Mouse (Mus musculus): ENCODE data around the gene 1700018B08Rik.

The 1700018B08Rik gene

GRCm38 (mm10) chr8:121513429-121513828 lies 30.7 kb downstream of the 1700018B08Rik start:
- DNase-seq (ENCODE audit: low spot score in 2 of 2): peak; percentile 62 to 72

DNA sequence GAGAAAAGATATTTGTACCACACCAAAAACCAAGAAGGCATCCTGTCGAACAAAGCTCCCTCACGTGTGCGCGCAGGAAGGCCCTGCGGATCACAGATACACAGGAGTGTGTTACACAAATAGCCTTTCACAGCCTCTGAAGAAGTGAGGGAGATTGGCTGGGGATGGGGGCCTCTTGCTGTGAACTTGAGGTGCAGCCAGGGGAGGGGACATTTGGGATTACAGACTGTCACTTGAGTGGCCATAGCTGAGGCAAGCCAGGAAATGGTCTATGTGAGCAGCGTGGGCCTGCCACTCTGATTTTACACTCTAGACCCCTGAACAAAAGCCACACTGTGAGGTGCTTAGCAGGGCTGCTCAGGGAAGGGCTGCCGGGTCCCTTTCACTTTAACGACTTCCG lies 32.4 kb downstream of the 1700018B08Rik start:
- no peak for DNase-seq (ENCODE audit: low spot score in 2 of 2)

GRCm38 (mm10) chr8:121497621-121498020 lies 46.5 kb downstream of the 1700018B08Rik start:
- DNase-seq (ENCODE audit: low spot score in 2 of 2): no peak

GRCm38 (mm10) chr8:121491633-121492032 lies 52.5 kb downstream of the 1700018B08Rik start:
- no peak for DNase-seq (ENCODE audit: low spot score in 2 of 2)

DNA sequence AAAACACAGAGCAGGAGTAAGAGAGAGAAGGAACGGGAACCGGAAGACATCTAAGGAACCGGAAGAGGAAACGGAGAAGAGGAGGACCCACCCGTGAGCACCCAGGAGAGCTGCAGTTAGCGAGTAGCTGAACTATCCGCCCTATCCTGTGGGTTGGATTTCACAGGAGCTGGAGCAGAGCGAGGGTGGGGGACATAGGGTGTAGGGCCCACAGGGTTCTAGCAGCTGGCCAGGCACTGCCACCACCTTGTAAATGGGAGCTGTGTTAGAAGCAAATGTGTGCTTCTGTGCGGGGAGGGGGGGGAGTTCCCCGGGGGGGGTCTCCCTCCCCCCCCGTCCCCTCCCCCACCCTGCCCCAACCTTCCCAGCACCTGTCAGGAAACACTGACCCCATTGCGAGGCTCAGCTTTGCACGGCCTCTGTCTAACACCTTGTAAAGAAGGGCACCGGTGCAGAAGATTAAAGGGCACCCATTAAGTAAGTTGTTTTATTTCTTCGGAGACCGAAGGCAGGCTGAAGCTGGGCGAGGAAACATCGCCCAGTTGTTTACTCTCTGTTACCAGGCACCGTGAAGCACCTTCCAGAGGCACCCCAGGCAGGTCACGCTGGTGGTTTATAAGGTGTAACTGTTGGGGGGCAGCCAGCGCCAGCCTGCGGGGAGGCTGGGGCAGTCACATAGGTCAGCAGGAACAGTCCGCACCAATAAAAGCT lies 59.9 kb downstream of the 1700018B08Rik start:
- no peak for DNase-seq (ENCODE audit: low spot score in 2 of 2)

Data from urinary bladder, adult 18-20 months (tissue).